Mouse (Mus musculus): ENCODE results near the gene Mettl8. TPM values are rescaled to one million over a fixed set of nuclear protein-coding genes. Genes with fewer than 3 reads are reported as not detected.
A peak's percentile ranks its signal among the peaks of the same experiment; 100 is the strongest.

The Mettl8 gene
- total and polyA plus RNA-seq, 2 experiments from 2014 or later, result 8.7 to 8.9 TPM

- TF ChIP-seq CTCF (IDR thresholded peaks at IDR 0.05; ENCODE audit: low read depth), result no peak
- ATAC-seq, result no peak
- Histone ChIP-seq H3K9ac (no peak overlapping the region), H3K36me3 (ENCODE audit: insufficient read depth) (no peaks in the 10 kb centered on the region; the same call in 1 of the 2 replicates), H3K27ac (ENCODE audit: low read depth, low read length) (no peak overlapping the region), H3K4me3 (ENCODE audit: low read depth, low read length) (no peak overlapping the region), H3K4me2 (ENCODE audit: low read depth) (no peak overlapping the region), H3K27me3 (ENCODE audit: insufficient read depth, low read length) (no peaks in the 10 kb centered on the region), H3K9me3 (ENCODE audit: low read length) (no peaks in the 10 kb centered on the region), H3K4me1 (ENCODE audit: insufficient read depth) (no peaks in the 10 kb centered on the region)
- 77% methylated on average over 1 of the region's 1 CpGs for WGBS
- no peak for DNase-seq
Observed at GRCm38 (mm10) chr2:70967216-70967615, 88.2 kb downstream of the Mettl8 start.

DNA sequence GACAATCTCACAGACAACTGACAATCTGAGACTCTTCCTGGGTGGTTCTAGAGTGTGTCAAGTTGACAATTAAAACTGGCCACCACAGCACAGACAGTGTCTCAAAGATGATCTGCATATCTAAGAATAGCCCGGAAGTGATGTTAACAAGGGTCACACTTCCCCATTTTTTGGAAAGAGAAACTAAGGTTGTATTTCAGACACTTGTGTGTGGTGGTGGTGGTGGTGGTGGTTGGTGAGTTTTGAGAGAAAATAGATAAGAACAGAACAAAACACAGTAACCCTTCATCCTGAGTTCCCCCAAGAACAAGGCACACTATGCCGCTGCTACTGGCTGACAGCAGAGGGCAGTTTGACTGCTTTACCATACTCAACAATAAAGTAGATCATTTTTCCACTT, 90.6 kb downstream of the Mettl8 start:
- Histone ChIP-seq H3K4me1 (ENCODE audit: insufficient read depth) (no peaks in the 10 kb centered on the region), H3K36me3 (ENCODE audit: insufficient read depth) (no peaks in the 10 kb centered on the region; the same call in 1 of the 2 replicates), H3K9ac (no peak overlapping the region), H3K9me3 (ENCODE audit: low read length) (no peaks in the 10 kb centered on the region), H3K4me2 (ENCODE audit: low read depth) (no peak overlapping the region), H3K27ac (ENCODE audit: low read depth, low read length) (no peak overlapping the region), H3K4me3 (ENCODE audit: low read depth, low read length) (no peak overlapping the region), H3K27me3 (ENCODE audit: insufficient read depth, low read length) (no peaks in the 10 kb centered on the region)
- 99% methylated on average over 2 of the region's 2 CpGs for WGBS
- TF ChIP-seq CTCF (IDR thresholded peaks at IDR 0.05; ENCODE audit: low read depth), result no peak
- no peak for ATAC-seq
- no peak for DNase-seq

DNA sequence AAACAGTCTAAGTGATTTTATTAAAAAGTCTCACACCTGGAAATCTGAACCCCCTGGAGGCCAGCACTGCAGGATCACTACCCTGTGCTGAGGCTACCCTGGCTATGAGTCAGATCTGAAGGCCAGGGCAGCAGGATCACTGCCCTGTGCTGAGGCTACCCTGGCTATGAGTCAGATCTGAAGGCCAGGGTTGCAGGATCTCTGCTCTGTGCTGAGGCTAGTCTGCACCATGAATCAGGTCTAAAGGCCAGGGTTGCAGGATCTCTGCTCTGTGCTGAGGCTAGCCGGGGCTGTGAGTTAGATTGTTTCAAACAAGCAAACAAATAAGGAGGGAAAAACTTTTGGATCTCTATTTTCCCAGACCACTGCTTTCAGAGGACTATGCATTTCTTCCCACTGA, 92.5 kb downstream of the Mettl8 start:
- DNase-seq (no peak), ATAC-seq (no peak)
- Histone ChIP-seq H3K4me2 (ENCODE audit: low read depth) (no peak overlapping the region), H3K27ac (ENCODE audit: low read depth, low read length) (no peak overlapping the region), H3K27me3 (ENCODE audit: insufficient read depth, low read length) (no peaks in the 10 kb centered on the region), H3K36me3 (ENCODE audit: insufficient read depth) (no peaks in the 10 kb centered on the region; the same call in 1 of the 2 replicates), H3K4me1 (ENCODE audit: insufficient read depth) (no peaks in the 10 kb centered on the region), H3K9ac (no peak overlapping the region), H3K4me3 (ENCODE audit: low read depth, low read length) (no peak overlapping the region), H3K9me3 (ENCODE audit: low read length) (no peaks in the 10 kb centered on the region)
- 97% methylated on average over 1 of the region's 1 CpGs for WGBS
- no peak for TF ChIP-seq CTCF (IDR thresholded peaks at IDR 0.05; ENCODE audit: low read depth)

GRCm38 (mm10) chr2:70961086-70961941, 94.1 kb downstream of the Mettl8 start:
- no peak for TF ChIP-seq CTCF (IDR thresholded peaks at IDR 0.05; ENCODE audit: low read depth)

DNA sequence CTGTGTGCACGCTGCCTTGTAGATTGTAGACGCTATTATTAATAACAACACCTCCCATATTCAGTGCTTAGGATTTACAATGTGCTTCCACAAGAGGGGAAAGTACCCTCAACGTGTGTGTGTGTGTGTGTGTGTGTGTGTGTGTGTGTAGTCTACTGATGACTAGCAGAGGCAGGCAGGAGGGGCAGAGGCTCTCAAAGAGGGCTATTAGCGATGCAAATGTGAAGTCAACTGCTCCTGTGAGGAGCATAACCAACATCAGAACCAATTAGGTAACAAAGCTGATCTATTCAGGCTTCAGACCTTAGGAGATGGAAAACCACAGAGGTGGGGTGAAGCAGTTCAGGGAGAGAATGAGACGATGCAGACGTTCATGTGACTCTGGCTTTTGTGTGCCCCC, 95.3 kb downstream of the Mettl8 start:
- 47% methylated on average over 6 of the region's 6 CpGs for WGBS
- ATAC-seq (peak; percentile 8; the same call in 1 of the 2 replicates), DNase-seq (no peak)
- no peak overlapping the region for H3K4me3 ChIP-seq (ENCODE audit: low read depth, low read length)
- no peaks in the 10 kb centered on the region; the same call in 1 of the 2 replicates for H3K36me3 ChIP-seq (ENCODE audit: insufficient read depth)
- no peaks in the 10 kb centered on the region for H3K27me3 ChIP-seq (ENCODE audit: insufficient read depth, low read length)
- no peaks in the 10 kb centered on the region for H3K9me3 ChIP-seq (ENCODE audit: low read length)
- no peak overlapping the region for H3K27ac ChIP-seq (ENCODE audit: low read depth, low read length)
- TF ChIP-seq CTCF (IDR thresholded peaks at IDR 0.05; ENCODE audit: low read depth), result no peak
- H3K4me1 ChIP-seq (ENCODE audit: insufficient read depth), result no peaks in the 10 kb centered on the region
- no peak overlapping the region for H3K4me2 ChIP-seq (ENCODE audit: low read depth)
- H3K9ac ChIP-seq, result no peak overlapping the region

More at GRCm38 (mm10) chr2:70961086-70961941, 94.1 kb downstream of the Mettl8 start:
- no peak overlapping the region for H3K4me2 ChIP-seq (ENCODE audit: low read depth)
- no peak overlapping the region for H3K9ac ChIP-seq
- WGBS, result 54% methylated on average over 6 of the region's 6 CpGs
- ATAC-seq, result peak; percentile 67
- H3K4me3 ChIP-seq (ENCODE audit: low read depth, low read length), result no peak overlapping the region
- H3K27ac ChIP-seq (ENCODE audit: low read depth, low read length), result peak overlapping the region; percentile 59
- DNase-seq, result peak; percentile 45
- H3K4me1 ChIP-seq (ENCODE audit: insufficient read depth), result no peaks in the 10 kb centered on the region
- no peaks in the 10 kb centered on the region for H3K27me3 ChIP-seq (ENCODE audit: insufficient read depth, low read length)
- no peaks in the 10 kb centered on the region for H3K9me3 ChIP-seq (ENCODE audit: low read length)
- no peaks in the 10 kb centered on the region; the same call in 1 of the 2 replicates for H3K36me3 ChIP-seq (ENCODE audit: insufficient read depth)

GRCm38 (mm10) chr2:70959337-70959736, 96.0 kb downstream of the Mettl8 start:
- H3K4me2 ChIP-seq (ENCODE audit: low read depth), result no peak overlapping the region
- TF ChIP-seq CTCF (IDR thresholded peaks at IDR 0.05; ENCODE audit: low read depth), result no peak
- no peaks in the 10 kb centered on the region for H3K27me3 ChIP-seq (ENCODE audit: insufficient read depth, low read length)
- WGBS, result 55% methylated on average over 7 of the region's 7 CpGs
- no peaks in the 10 kb centered on the region for H3K4me1 ChIP-seq (ENCODE audit: insufficient read depth)
- ATAC-seq, result no peak
- no peak for DNase-seq
- no peak overlapping the region for H3K4me3 ChIP-seq (ENCODE audit: low read depth, low read length)
- H3K27ac ChIP-seq (ENCODE audit: low read depth, low read length), result no peak overlapping the region
- no peaks in the 10 kb centered on the region for H3K36me3 ChIP-seq (ENCODE audit: insufficient read depth)
- no peak overlapping the region for H3K9ac ChIP-seq
- H3K9me3 ChIP-seq (ENCODE audit: low read length), result no peaks in the 10 kb centered on the region

DNA sequence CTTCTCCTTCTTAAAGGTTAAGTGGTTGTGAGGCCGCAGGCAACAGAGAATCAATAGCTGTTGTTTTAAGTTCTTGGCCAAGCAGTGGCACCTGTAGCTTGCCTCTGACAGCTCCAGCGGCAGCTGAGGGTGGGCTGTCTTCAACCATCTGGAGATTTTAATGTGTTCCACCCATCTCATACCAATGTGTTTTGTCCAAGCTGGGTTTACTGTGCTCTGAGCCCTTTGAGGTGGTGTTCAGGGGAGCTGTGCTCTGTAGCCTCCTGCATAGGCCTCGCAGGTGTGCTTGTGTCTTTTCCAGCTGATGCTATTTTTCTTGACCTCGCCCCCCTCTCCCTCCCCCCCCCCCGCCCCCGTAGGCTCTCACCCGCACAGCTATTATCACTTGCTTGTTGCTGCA, 96.8 kb downstream of the Mettl8 start:
- Histone ChIP-seq H3K4me1 (ENCODE audit: insufficient read depth) (no peaks in the 10 kb centered on the region), H3K27ac (ENCODE audit: low read depth, low read length) (no peak overlapping the region), H3K9me3 (ENCODE audit: low read length) (no peaks in the 10 kb centered on the region), H3K4me2 (ENCODE audit: low read depth) (no peak overlapping the region), H3K36me3 (ENCODE audit: insufficient read depth) (no peaks in the 10 kb centered on the region), H3K27me3 (ENCODE audit: insufficient read depth, low read length) (no peaks in the 10 kb centered on the region), H3K9ac (no peak overlapping the region), H3K4me3 (ENCODE audit: low read depth, low read length) (no peak overlapping the region)
- no peak for TF ChIP-seq CTCF (IDR thresholded peaks at IDR 0.05; ENCODE audit: low read depth)
- ATAC-seq, result no peak
- DNase-seq, result no peak
- WGBS, result 82% methylated on average over 7 of the region's 7 CpGs

Data from forebrain, postnatal 0 days (tissue).